Mouse (Mus musculus) myocyte (in vitro differentiated cells): Measurements from ENCODE around the gene Dnajc25.

ENCODE experiments used
- CEBPB ChIP-seq: IDR thresholded peaks from 2 replicates; pipeline ENCODE4 v1.6.1; 2011; ENCODE audit warnings: mild to moderate bottlenecking, moderate library complexity; ENCODE audit not compliant: poor library complexity, insufficient read depth, severe bottlenecking
- MYOD1 ChIP-seq, 3 experiments: IDR thresholded peaks; one replicate each; pipeline ENCODE4 v1.6.1; 2011; ENCODE audit warnings: control low read depth in 2 of 3, low read depth in 2 of 3, mild to moderate bottlenecking in 2 of 3, moderate library complexity in 1 of 3; ENCODE audit not compliant: insufficient read length in 2 of 3, control insufficient read depth in 1 of 3
- POLR2A ChIP-seq: IDR thresholded peaks from one replicate; pipeline ENCODE4 v1.6.1; 2011; ENCODE audit warnings: low read depth, mild to moderate bottlenecking, control low read depth, moderate library complexity; ENCODE audit not compliant: insufficient read length
- TCF12 ChIP-seq: IDR thresholded peaks from one replicate; pipeline ENCODE4 v1.6.1; 2011; ENCODE audit warnings: mild to moderate bottlenecking, control low read depth; ENCODE audit not compliant: poor library complexity, insufficient read depth, severe bottlenecking
- USF1 ChIP-seq: IDR thresholded peaks from one replicate; pipeline ENCODE4 v1.6.1; 2011; ENCODE audit warnings: low read depth, mild to moderate bottlenecking, control low read depth, moderate library complexity

GRCm38 (mm10) chr4:59007974-59008373 lies 13.1 kb downstream of the Dnajc25 start:
- TF ChIP-seq MYOD1 (IDR thresholded peaks at IDR 0.05; ENCODE audit: control insufficient read depth in 1 of 3, insufficient read length in 2 of 3, low read depth in 2 of 3) (no peak), POLR2A (no peak), TCF12 (no peak), CEBPB (no peak), USF1 (no peak)
